Mouse (Mus musculus) liver, postnatal 0 days (tissue): ENCODE measurements around the gene Glra4.

Source experiments
- CTCF ChIP-seq: sonication (generic); IDR thresholded peaks from 2 replicates; pipeline ENCODE4 v1.5.1; 2016; ENCODE audit warnings: antibody characterized with exemption, low read depth
- EP300 ChIP-seq: IDR thresholded peaks from 2 replicates; pipeline ENCODE4 v1.6.1; 2016; ENCODE audit warnings: antibody characterized with exemption, low read depth, mild to moderate bottlenecking

- TF ChIP-seq CTCF: no peak
- TF ChIP-seq EP300: no peak
These were observed 39.7 kb downstream of the Glra4 start for GRCm38 (mm10) chrX:136740087-136740790.
